In genomic region chr1:190971708-190972610, GRCm38 (mm10) we compare ENCODE assay signal across 13 mouse cellular contexts. TPM values are rescaled to one million over a fixed set of nuclear protein-coding genes. Genes with fewer than 3 reads are reported as not detected.
DNase-seq lines count a peak whose midpoint lies in the region; ATAC-seq and TF ChIP-seq lines count a peak whose summit lies in the region.
"Had no signal": no experiment of that assay in that cellular context is flagged by ENCODE, and none has a peak within 500 bp of the region (broad histone marks: within the 10 kb centered on the region; RNA-seq: fewer than 3 reads in every experiment).

No protein-coding gene starts in this region.

- no peaks in the 10 kb centered on the region for H3K27me3 ChIP-seq in hindbrain, postnatal 0 days (ENCODE audit: insufficient read depth, low read length)
- no peaks in the 10 kb centered on the region for H3K27me3 ChIP-seq in hindbrain, embryonic 14.5 days (ENCODE audit: control insufficient read depth, insufficient read depth, low read length)
- H3K27me3 ChIP-seq: limb, embryonic 15.5 days; neural tube, embryonic 12.5 days had no signal

- H3K9ac ChIP-seq in hindbrain, postnatal 0 days (replicated peaks; ENCODE audit: low read length): no peak overlapping the region
- H3K9ac ChIP-seq in hindbrain, embryonic 14.5 days: no peak overlapping the region
- H3K9ac ChIP-seq: limb, embryonic 15.5 days; neural tube, embryonic 12.5 days had no signal

- TF ChIP-seq CTCF in hindbrain, postnatal 0 days (IDR thresholded peaks at IDR 0.05; ENCODE audit: low read depth): no peak

- no peak overlapping the region for H3K4me2 ChIP-seq in hindbrain, postnatal 0 days (ENCODE audit: low read depth, low read length)
- H3K4me2 ChIP-seq in hindbrain, embryonic 14.5 days (replicated peaks): no peak overlapping the region
- H3K4me2 ChIP-seq: limb, embryonic 15.5 days; neural tube, embryonic 12.5 days had no signal

- no peak for ATAC-seq in hindbrain, postnatal 0 days
- ATAC-seq in hindbrain, embryonic 14.5 days (ENCODE audit: low FRiP score): no peak
- ATAC-seq in common myeloid progenitor, adult 5-6 weeks (replicated peaks; ENCODE audit: low read depth, poor library complexity, severe bottlenecking): peak; percentile 54; the same call in 1 of the 2 replicates

- 65% methylated on average over 14 of the region's 14 CpGs for WGBS in hindbrain, postnatal 0 days
- WGBS in hindbrain, embryonic 14.5 days: 90% methylated on average over 14 of the region's 14 CpGs

- H3K27ac ChIP-seq in hindbrain, postnatal 0 days: peak overlapping the region; percentile 20; the same call in 1 of the 2 replicates
- no peak overlapping the region for H3K27ac ChIP-seq in hindbrain, embryonic 14.5 days
- H3K27ac ChIP-seq: hindbrain, embryonic 10.5 days; macrophage; neural tube, embryonic 12.5 days had no signal

- H3K4me3 ChIP-seq in hindbrain, postnatal 0 days (ENCODE audit: low read length): no peak overlapping the region
- H3K4me3 ChIP-seq in hindbrain, embryonic 14.5 days (replicated peaks; ENCODE audit: low read length): no peak overlapping the region
- H3K4me3 ChIP-seq: hindbrain, embryonic 10.5 days; limb, embryonic 15.5 days; neural tube, embryonic 12.5 days had no signal

- peaks cover 14% of the 10 kb centered on the region; the same call in 1 of the 2 replicates for H3K4me1 ChIP-seq in hindbrain, postnatal 0 days (ENCODE audit: insufficient read depth, low read length)
- peaks cover 25% of the 10 kb centered on the region for H3K4me1 ChIP-seq in hindbrain, embryonic 14.5 days (replicated peaks; ENCODE audit: control insufficient read depth, insufficient read depth, low read length)

- intact Hi-C loops in left cerebral cortex, postnatal 25 days (cut with DNase I): no loop called here

- H3K9me3 ChIP-seq in hindbrain, postnatal 0 days (ENCODE audit: low read length): no peaks in the 10 kb centered on the region
- no peaks in the 10 kb centered on the region for H3K9me3 ChIP-seq in hindbrain, embryonic 14.5 days (ENCODE audit: control insufficient read depth, low read length)
- H3K9me3 ChIP-seq: hindbrain, embryonic 10.5 days; limb, embryonic 15.5 days; neural tube, embryonic 12.5 days had no signal

- peak; percentile 47 for DNase-seq in hindbrain, postnatal 0 days (ENCODE audit: low spot score)
- DNase-seq in hindbrain, embryonic 14.5 days (ENCODE audit: low spot score): no peak
- DNase-seq in c-Kit-positive CD71-positive TER-119-negative erythroid progenitor cells, embryonic 14.5 days (ENCODE audit: low read depth): peak; percentile 24
- peak; percentile 30 to 66 for DNase-seq in left cerebral cortex, postnatal 25 days (ENCODE audit: low spot score in 2 of 2)
- DNase-seq in lung, postnatal 10 days: no peak
- no peak for DNase-seq in urinary bladder, postnatal 4 days (ENCODE audit: low spot score in 2 of 2)
- no peak for DNase-seq in adrenal gland, adult 18-20 months (ENCODE audit: low spot score in 2 of 2)
- DNase-seq: thymus, postnatal 14 days had no signal

- peaks cover 13% of the 10 kb centered on the region; the same call in 1 of the 2 replicates for H3K36me3 ChIP-seq in hindbrain, postnatal 0 days (ENCODE audit: insufficient read depth, low read length)
- H3K36me3 ChIP-seq in hindbrain, embryonic 14.5 days (replicated peaks; ENCODE audit: control insufficient read depth, insufficient read depth): peaks cover 82% of the 10 kb centered on the region

RNA-seq across cellular contexts. Expression of gene Vash2, which starts 7.1 kb away (rescaled TPM):
- 38.5 and 40.9 TPM in 2 replicates for total RNA-seq in hindbrain, postnatal 0 days (2014; rRNA removed)
- 46.6 and 47.4 TPM in 2 replicates for polyA plus RNA-seq in hindbrain, postnatal 0 days (2015; fragmentation: Nextera tagmentation; extraction: Ambion mirVana)
- 102 and 109 TPM in 2 replicates for polyA plus RNA-seq in hindbrain, embryonic 14.5 days (2014; fragmentation: Nextera tagmentation; extraction: Ambion mirVana)
- 0.50 TPM in 1 of 2 replicates, not detected in the other for total RNA-seq in common myeloid progenitor, adult 5-6 weeks (2017)
- 1 to 10 TPM; 1.8 to 1.9 TPM for total RNA-seq in left cerebral cortex, postnatal 25 days (2021)
- under 1 TPM in 1 of 2 experiments, not detected in 1; 0.22 TPM for total RNA-seq in adrenal gland, adult 18-20 months (2021)

RNA-seq across cellular contexts. Expression of gene Angel2, which starts 47.0 kb away (rescaled TPM):
- 25.3 and 28.4 TPM in 2 replicates for total RNA-seq in hindbrain, postnatal 0 days (2014; rRNA removed)
- polyA plus RNA-seq in hindbrain, postnatal 0 days (2015; fragmentation: Nextera tagmentation; extraction: Ambion mirVana): 39.4 and 40.2 TPM in 2 replicates
- polyA plus RNA-seq in hindbrain, embryonic 14.5 days (2014; fragmentation: Nextera tagmentation; extraction: Ambion mirVana): 48.2 and 52.7 TPM in 2 replicates
- total RNA-seq in common myeloid progenitor, adult 5-6 weeks (2017): 44.6 and 64.5 TPM in 2 replicates
- total RNA-seq in left cerebral cortex, postnatal 25 days (2021): 10 to 100 TPM; 59.7 to 63.6 TPM
- 10 to 100 TPM; 44.7 to 47.7 TPM for total RNA-seq in adrenal gland, adult 18-20 months (2021)

RNA-seq across cellular contexts. Expression of gene Flvcr1, which starts 54.0 kb away (rescaled TPM):
- 27.6 and 44.9 TPM in 2 replicates for total RNA-seq in hindbrain, postnatal 0 days (2014; rRNA removed)
- 7.3 and 7.4 TPM in 2 replicates for polyA plus RNA-seq in hindbrain, postnatal 0 days (2015; fragmentation: Nextera tagmentation; extraction: Ambion mirVana)
- polyA plus RNA-seq in hindbrain, embryonic 14.5 days (2014; fragmentation: Nextera tagmentation; extraction: Ambion mirVana): 10.3 and 11.6 TPM in 2 replicates
- total RNA-seq in common myeloid progenitor, adult 5-6 weeks (2017): 21.1 and 26.6 TPM in 2 replicates
- 10 to 100 TPM; 13.0 to 15.3 TPM for total RNA-seq in left cerebral cortex, postnatal 25 days (2021)
- total RNA-seq in adrenal gland, adult 18-20 months (2021): 10 to 100 TPM in 1 of 2 experiments, 1 to 10 TPM in 1; 9.9 to 14.6 TPM

Comparison
In these comparisons a context has a peak if more than half of its experiments do, and no peak if none do; other contexts are left out.
1. DNase-seq: peak in hindbrain, postnatal 0 days (single experiment), c-Kit-positive CD71-positive TER-119-negative erythroid progenitor cells, embryonic 14.5 days (single experiment) and left cerebral cortex, postnatal 25 days (2 of 2); none in hindbrain, embryonic 14.5 days (single experiment), lung, postnatal 10 days (single experiment), urinary bladder, postnatal 4 days (0 of 2) and adrenal gland, adult 18-20 months (0 of 2).
2. RNA of gene Vash2, which starts 7.1 kb away (total RNA-seq): 38.5 to 40.9 TPM in hindbrain, postnatal 0 days; 1.8 to 1.9 TPM in left cerebral cortex, postnatal 25 days, 0.50 TPM in common myeloid progenitor, adult 5-6 weeks and 0.22 TPM in adrenal gland, adult 18-20 months; every median in the first group is over 10 times any median in the second.